Mouse (Mus musculus) heart, embryonic 15.5 days (tissue): Measurements from ENCODE around the gene Galnt10. TPM values are rescaled to one million over a fixed set of nuclear protein-coding genes. Genes with fewer than 3 reads are reported as not detected.

Source experiments
- ATAC-seq: fragments of 200-750 bp; cut with Nextera tagmentation; replicated peaks from 2 replicates; pipeline ENCODE4 v1.8.0; 2017; ENCODE audit warnings: low read depth, moderate TSS enrichment; ENCODE audit not compliant: insufficient number of reproducible peaks, insufficient read depth, low FRiP score
- H3K27ac ChIP-seq: fragments of 300-500 bp; sonication (generic); 2 replicates; pipeline ENCODE4 v1.5.1; 2015; ENCODE audit warnings: mild to moderate bottlenecking, inconsistent platforms
- H3K27me3 ChIP-seq: fragments of 300-500 bp; sonication (generic); 2 replicates; pipeline ENCODE4 v1.6.1; 2015; ENCODE audit warnings: inconsistent platforms
- H3K36me3 ChIP-seq: fragments of 300-500 bp; sonication (generic); 2 replicates; pipeline ENCODE4 v1.6.1; 2015; ENCODE audit warnings: mild to moderate bottlenecking, inconsistent platforms
- H3K4me1 ChIP-seq: fragments of 300-500 bp; sonication (generic); replicated peaks from 2 replicates; pipeline ENCODE4 v1.6.1; 2015; ENCODE audit warnings: inconsistent platforms
- H3K4me2 ChIP-seq: fragments of 300-500 bp; sonication (generic); 2 replicates; pipeline ENCODE4 v1.6.1; 2015; ENCODE audit warnings: inconsistent platforms, mild to moderate bottlenecking, moderate library complexity
- H3K4me3 ChIP-seq: fragments of 300-500 bp; sonication (generic); 2 replicates; pipeline ENCODE4 v1.5.1; 2015; ENCODE audit warnings: mild to moderate bottlenecking, inconsistent platforms
- H3K9ac ChIP-seq: fragments of 300-500 bp; sonication (generic); 2 replicates; pipeline ENCODE4 v1.6.1; 2015; ENCODE audit warnings: mild to moderate bottlenecking, inconsistent platforms
- H3K9me3 ChIP-seq: fragments of 300-500 bp; sonication (generic); replicated peaks from 2 replicates; pipeline ENCODE4 v1.6.1; 2016; ENCODE audit warnings: inconsistent platforms
- WGBS: fragments of 180-500 bp; shearing (Covaris S2); methylation state at CpG from one replicate; pipeline ENCODE4 v1.1.7; 2015; ENCODE audit warnings: mixed read lengths; 5-methylcytosine and 5-hydroxymethylcytosine counted together
- polyA plus RNA-seq: library from polyadenylated mRNA; unstranded; fragments of >200 nt; fragmentation: Nextera tagmentation; extraction: Ambion mirVana; gene quantifications from 2 replicates; pipeline ENCODE4 v1.2.1, GENCODE M21; 2015

Galnt10 gene
- polyA plus RNA-seq, 1 experiment from 2014 or later, result 8.9 TPM

DNA sequence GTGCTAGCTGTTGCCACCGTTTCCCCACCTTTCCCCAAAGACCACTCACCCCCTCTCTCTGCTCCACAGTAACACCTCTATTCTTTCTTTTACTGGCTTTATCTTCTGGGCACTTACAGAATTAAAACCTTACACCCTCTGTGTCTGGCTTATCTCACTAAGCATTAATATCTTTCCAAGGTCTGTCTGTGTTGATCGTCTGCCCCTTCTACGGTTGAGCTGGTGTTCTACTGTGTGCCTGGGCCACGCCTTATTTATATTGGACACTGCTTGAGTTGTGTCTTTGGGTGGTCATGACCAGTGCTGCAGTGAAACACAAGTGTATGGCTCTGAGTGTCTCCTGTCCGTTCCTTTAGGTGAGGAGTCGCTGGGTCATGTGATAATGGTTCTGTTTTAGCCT, 68.7 kb downstream of the Galnt10 start:
- no peak overlapping the region for H3K4me2 ChIP-seq
- H3K36me3 ChIP-seq, result no peaks in the 10 kb centered on the region
- H3K4me1 ChIP-seq, result no peaks in the 10 kb centered on the region
- no peak overlapping the region for H3K4me3 ChIP-seq
- no peak overlapping the region for H3K9ac ChIP-seq
- no peaks in the 10 kb centered on the region for H3K9me3 ChIP-seq
- H3K27me3 ChIP-seq, result no peaks in the 10 kb centered on the region; the same call in 1 of the 2 replicates
- no peak overlapping the region for H3K27ac ChIP-seq
- ATAC-seq, result no peak
- 66% methylated on average over 6 of the region's 6 CpGs for WGBS

GRCm38 (mm10) chr11:57716721-57717120, 71.5 kb downstream of the Galnt10 start:
- Histone ChIP-seq H3K27ac (no peak overlapping the region), H3K9me3 (no peaks in the 10 kb centered on the region), H3K4me1 (peaks cover 8% of the 10 kb centered on the region), H3K9ac (no peak overlapping the region), H3K36me3 (no peaks in the 10 kb centered on the region), H3K4me3 (no peak overlapping the region), H3K27me3 (no peaks in the 10 kb centered on the region; the same call in 1 of the 2 replicates), H3K4me2 (no peak overlapping the region)
- WGBS, result 85% methylated on average over 3 of the region's 3 CpGs
- ATAC-seq, result no peak

GRCm38 (mm10) chr11:57717432-57717831, 72.2 kb downstream of the Galnt10 start:
- no peak for ATAC-seq
- H3K9ac ChIP-seq, result no peak overlapping the region
- no peak overlapping the region for H3K4me2 ChIP-seq
- no peaks in the 10 kb centered on the region; the same call in 1 of the 2 replicates for H3K27me3 ChIP-seq
- WGBS, result 80% methylated on average over 3 of the region's 3 CpGs
- H3K4me3 ChIP-seq, result no peak overlapping the region
- H3K36me3 ChIP-seq, result no peaks in the 10 kb centered on the region
- H3K27ac ChIP-seq, result no peak overlapping the region
- no peaks in the 10 kb centered on the region for H3K9me3 ChIP-seq
- H3K4me1 ChIP-seq, result peaks cover 8% of the 10 kb centered on the region

- Histone ChIP-seq H3K36me3 (no peaks in the 10 kb centered on the region), H3K4me1 (peaks cover 8% of the 10 kb centered on the region), H3K9ac (no peak overlapping the region), H3K27ac (no peak overlapping the region), H3K27me3 (no peaks in the 10 kb centered on the region; the same call in 1 of the 2 replicates), H3K4me3 (no peak overlapping the region), H3K9me3 (no peaks in the 10 kb centered on the region), H3K4me2 (no peak overlapping the region)
- no peak for ATAC-seq
- 92% methylated on average over 6 of the region's 6 CpGs for WGBS
These were observed 72.8 kb downstream of the Galnt10 start for GRCm38 (mm10) chr11:57718081-57718480.

- Histone ChIP-seq H3K4me2 (no peak overlapping the region), H3K27me3 (no peaks in the 10 kb centered on the region), H3K27ac (no peak overlapping the region), H3K4me1 (peaks cover 8% of the 10 kb centered on the region), H3K9ac (no peak overlapping the region), H3K4me3 (no peak overlapping the region), H3K9me3 (no peaks in the 10 kb centered on the region), H3K36me3 (no peaks in the 10 kb centered on the region)
- no peak for ATAC-seq
- WGBS, result 28% methylated on average over 7 of the region's 7 CpGs
These were observed 74.4 kb downstream of the Galnt10 start for GRCm38 (mm10) chr11:57719631-57720030.

DNA sequence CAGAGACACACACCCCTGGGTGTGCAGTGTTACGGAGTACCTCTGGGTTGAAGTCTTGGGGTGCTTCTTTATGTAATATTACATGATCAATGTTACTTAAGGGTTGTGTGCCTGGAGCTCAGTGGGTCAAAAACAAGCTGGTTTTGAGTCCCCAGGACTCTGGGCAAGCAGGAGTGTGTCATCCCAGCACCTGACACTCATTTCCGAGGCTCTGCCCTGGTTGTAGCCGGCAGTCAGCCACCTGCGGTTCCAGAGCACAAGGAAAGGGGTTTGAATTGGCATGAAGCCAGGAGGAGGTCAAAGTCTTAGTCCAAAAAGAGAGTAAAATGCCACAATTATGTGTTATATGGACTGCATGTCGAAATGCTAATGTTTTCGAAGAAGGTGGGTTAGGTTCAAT, 74.8 kb downstream of the Galnt10 start:
- H3K27me3 ChIP-seq, result no peaks in the 10 kb centered on the region
- H3K9ac ChIP-seq, result no peak overlapping the region
- no peak overlapping the region for H3K4me3 ChIP-seq
- H3K4me2 ChIP-seq, result no peak overlapping the region
- peaks cover 8% of the 10 kb centered on the region for H3K4me1 ChIP-seq
- H3K27ac ChIP-seq, result no peak overlapping the region
- H3K36me3 ChIP-seq, result no peaks in the 10 kb centered on the region
- 74% methylated on average over 6 of the region's 6 CpGs for WGBS
- ATAC-seq, result no peak
- H3K9me3 ChIP-seq, result no peaks in the 10 kb centered on the region

GRCm38 (mm10) chr11:57724791-57725463, 79.7 kb downstream of the Galnt10 start:
- no peak for ATAC-seq
- Histone ChIP-seq H3K4me1 (peaks cover 2% of the 10 kb centered on the region), H3K36me3 (no peaks in the 10 kb centered on the region), H3K9me3 (no peaks in the 10 kb centered on the region), H3K27me3 (no peaks in the 10 kb centered on the region), H3K9ac (no peak overlapping the region), H3K4me3 (no peak overlapping the region), H3K27ac (no peak overlapping the region), H3K4me2 (no peak overlapping the region)
- WGBS, result 92% methylated on average over 5 of the region's 5 CpGs

GRCm38 (mm10) chr11:57725926-57726325, 80.7 kb downstream of the Galnt10 start:
- H3K9ac ChIP-seq, result no peak overlapping the region
- 68% methylated on average over 4 of the region's 4 CpGs for WGBS
- no peak overlapping the region for H3K4me2 ChIP-seq
- no peak for ATAC-seq
- H3K36me3 ChIP-seq, result no peaks in the 10 kb centered on the region
- no peaks in the 10 kb centered on the region for H3K4me1 ChIP-seq
- H3K9me3 ChIP-seq, result no peaks in the 10 kb centered on the region
- no peak overlapping the region for H3K27ac ChIP-seq
- H3K27me3 ChIP-seq, result no peaks in the 10 kb centered on the region
- H3K4me3 ChIP-seq, result no peak overlapping the region

DNA sequence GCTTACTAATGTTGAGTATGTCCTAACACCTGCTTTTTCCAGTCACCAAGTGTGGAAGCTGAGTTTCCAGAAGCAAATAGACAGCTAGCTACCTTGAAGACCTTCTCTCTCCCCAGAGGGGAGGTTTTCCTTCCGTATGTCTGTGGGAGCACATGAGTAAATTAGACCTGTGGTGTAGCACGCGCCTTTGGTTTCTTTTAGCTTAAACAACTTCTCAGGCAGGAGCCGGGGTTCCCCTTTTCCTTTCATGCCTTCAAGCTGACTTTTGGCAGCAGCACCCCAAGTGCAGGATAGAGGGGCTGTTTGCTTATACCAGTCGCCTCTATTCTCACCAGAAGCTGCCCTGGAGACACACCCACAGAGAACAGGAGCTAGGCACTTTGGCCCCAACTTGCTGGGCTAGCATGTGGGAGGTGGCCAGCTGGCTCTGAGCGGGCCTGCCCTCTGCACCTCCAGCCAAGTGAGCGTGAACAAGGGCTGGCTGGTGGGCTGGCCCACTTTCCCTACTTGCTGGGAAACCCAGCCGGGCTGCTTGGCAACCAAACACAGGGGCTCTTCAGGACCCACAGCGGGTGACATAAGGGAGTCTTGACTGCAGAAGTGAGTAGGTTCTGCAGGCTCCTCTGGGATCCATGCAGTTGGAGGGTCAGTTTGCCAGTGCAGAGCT, 82.2 kb downstream of the Galnt10 start:
- WGBS, result 69% methylated on average over 9 of the region's 9 CpGs
- no peaks in the 10 kb centered on the region for H3K36me3 ChIP-seq
- ATAC-seq, result no peak

GRCm38 (mm10) chr11:57732410-57733281, 87.4 kb downstream of the Galnt10 start:
- Histone ChIP-seq H3K36me3 (no peaks in the 10 kb centered on the region), H3K4me3 (no peak overlapping the region), H3K9ac (no peak overlapping the region), H3K4me1 (no peaks in the 10 kb centered on the region), H3K9me3 (no peaks in the 10 kb centered on the region), H3K4me2 (no peak overlapping the region), H3K27ac (no peak overlapping the region), H3K27me3 (no peaks in the 10 kb centered on the region)
- 69% methylated on average over 10 of the region's 10 CpGs for WGBS
- no peak for ATAC-seq

More for the DNA sequence above, 82.2 kb downstream of the Galnt10 start:
- Histone ChIP-seq H3K9me3 (no peaks in the 10 kb centered on the region), H3K4me3 (no peak overlapping the region), H3K4me1 (no peaks in the 10 kb centered on the region), H3K9ac (no peak overlapping the region), H3K27me3 (no peaks in the 10 kb centered on the region), H3K4me2 (no peak overlapping the region), H3K27ac (no peak overlapping the region)

GRCm38 (mm10) chr11:57747294-57748080, 102.2 kb downstream of the Galnt10 start:
- WGBS, result 88% methylated on average over 19 of the region's 19 CpGs
- no peaks in the 10 kb centered on the region for H3K27me3 ChIP-seq
- no peak overlapping the region for H3K4me3 ChIP-seq
- no peak overlapping the region for H3K4me2 ChIP-seq
- no peaks in the 10 kb centered on the region for H3K9me3 ChIP-seq
- peaks cover 17% of the 10 kb centered on the region; the same call in 1 of the 2 replicates for H3K4me1 ChIP-seq
- H3K9ac ChIP-seq, result no peak overlapping the region
- H3K27ac ChIP-seq, result no peak overlapping the region
- no peaks in the 10 kb centered on the region for H3K36me3 ChIP-seq
- ATAC-seq, result no peak
